Mouse (Mus musculus) brain, adult 2 months (tissue): ENCODE data around the gene E2f4.

Experiments
- DNase-seq: peaks from one replicate; pipeline ENCODE4 v3.0.0; 2011; ENCODE audit warnings: low read depth, low spot score

Gene E2f4

DNA sequence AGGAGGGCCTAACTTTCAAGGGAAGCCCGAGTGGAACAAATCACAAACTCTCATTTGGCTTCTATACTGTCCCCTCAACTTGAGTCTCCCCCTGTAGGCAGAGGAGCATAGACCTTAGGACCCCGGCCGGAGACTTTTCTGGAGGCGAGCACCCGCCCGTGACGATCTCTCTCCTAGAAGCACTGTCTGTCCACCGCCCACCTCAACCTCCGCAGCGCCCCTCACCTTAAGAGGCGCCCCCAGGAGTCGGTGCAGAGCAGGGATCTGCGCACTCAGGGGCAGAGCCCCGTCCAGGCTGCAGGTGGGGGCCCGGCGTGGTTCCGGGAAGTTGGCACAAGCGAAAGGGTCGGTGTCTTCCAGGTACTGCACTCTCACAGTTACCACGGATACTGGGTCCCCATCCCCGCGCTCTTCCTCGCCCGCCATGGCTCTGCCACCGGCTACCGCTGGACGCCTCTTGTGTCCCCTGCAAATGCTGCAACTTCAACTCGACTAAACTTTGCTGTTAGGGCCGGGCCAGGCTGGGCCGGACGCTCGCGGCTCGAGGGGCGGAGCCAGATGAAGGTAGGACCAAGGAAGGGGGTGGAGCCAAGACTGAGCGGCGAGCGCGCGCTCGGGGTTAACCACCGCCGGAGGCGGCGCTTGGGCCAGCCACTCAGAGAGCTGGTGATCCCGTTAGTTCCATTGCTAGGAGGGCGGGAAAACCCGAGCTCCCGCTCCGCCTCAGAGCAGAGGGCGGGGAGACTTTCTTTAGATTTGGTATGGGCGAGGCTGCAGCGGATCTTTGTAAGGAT lies 50.2 kb downstream of the E2f4 start, which contains the start of gene Fhod1:
Gene Fhod1, minus strand, starts transcription at position 526 of the 794 bp plus-strand sequence.
- peak; percentile 96 for DNase-seq

DNA sequence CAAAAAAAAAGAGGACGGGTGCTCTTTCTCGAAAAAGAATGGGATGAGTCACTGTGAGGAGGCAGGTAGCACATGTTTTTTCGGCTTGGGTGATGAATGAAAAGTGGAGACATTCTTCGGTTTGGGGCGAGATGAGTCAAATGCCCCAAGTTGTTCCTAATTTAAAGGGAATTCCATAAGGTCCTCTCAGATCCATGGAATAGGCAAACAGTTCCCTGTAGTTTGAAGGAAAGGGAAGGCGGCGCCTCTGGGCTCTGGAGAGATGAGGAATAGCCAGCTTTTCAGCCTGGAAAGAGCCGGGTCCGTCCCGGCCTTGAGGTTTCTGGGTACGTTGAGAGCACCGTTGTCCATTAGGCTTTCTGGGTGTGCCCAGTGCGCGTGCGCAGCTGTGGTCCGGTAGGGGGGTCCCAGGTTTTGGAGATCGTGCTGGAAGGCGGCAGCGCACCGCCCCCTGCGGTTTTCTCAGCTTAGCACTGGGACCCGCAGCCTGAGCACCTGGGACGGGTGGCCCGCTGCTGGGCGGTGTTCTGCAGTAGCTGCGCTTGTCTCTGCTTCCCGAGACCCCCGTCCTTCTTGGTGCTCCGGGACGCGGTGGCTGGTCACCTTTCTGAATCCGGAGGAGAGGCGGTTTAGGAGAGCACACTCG lies 51.1 kb downstream of the E2f4 start, which contains the start of gene Slc9a5:
Gene Slc9a5, plus strand, starts transcription at position 394 of the 646 bp plus-strand sequence.
- peak; percentile 73 for DNase-seq

DNA sequence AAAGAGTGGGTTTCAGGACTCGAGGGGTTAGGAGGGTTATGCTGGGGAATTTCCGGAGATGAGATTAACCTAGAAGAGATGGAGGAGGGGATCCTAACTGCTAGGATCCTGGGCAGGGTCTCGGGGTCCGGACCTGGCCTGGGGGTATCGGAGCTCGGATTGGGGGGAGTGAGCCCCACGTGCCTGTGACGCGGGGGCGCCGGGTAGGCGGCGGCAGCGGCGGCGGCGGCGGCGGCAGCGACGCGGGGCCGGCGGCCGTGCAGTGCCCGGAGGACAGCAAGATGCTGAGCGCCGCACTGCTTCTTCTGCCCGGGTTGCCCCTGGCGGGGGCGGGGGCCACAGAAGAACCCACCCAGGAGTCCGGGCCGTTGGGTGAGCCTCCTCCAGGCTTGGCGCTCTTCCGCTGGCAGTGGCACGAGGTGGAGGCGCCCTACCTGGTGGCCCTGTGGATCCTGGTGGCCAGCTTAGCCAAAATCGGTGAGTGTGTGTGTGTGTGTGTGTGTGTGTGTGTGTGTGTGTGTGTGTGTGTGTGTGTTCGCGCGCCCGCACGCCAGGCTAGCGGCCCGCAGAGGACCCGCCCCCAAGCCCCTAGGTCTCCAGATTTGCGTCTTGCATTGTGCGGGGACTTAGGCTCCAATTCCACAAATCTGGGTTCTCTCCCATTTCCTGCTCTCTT lies 51.8 kb downstream of the E2f4 start:
- DNase-seq: peak; percentile 50

DNA sequence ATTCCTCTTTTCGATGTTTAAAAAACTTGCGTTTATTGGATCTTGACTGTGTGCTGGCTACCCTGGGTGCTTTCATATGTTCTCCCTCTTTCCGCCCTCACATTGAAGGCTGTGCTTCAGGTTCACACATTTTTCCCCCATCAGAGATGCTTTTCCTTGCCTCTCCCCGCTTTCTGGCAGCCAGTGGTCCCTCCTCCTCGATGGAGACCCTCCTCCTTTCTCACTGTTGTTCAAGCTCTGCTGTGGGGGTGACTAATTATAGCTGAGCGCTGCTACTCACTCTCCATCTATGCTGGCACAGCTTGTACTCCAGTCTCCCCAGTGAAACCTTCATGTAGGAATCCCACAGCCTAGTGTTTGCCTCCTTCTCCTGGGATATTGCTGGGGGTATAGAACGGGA lies 52.7 kb downstream of the E2f4 start:
- DNase-seq: peak; percentile 74

DNA sequence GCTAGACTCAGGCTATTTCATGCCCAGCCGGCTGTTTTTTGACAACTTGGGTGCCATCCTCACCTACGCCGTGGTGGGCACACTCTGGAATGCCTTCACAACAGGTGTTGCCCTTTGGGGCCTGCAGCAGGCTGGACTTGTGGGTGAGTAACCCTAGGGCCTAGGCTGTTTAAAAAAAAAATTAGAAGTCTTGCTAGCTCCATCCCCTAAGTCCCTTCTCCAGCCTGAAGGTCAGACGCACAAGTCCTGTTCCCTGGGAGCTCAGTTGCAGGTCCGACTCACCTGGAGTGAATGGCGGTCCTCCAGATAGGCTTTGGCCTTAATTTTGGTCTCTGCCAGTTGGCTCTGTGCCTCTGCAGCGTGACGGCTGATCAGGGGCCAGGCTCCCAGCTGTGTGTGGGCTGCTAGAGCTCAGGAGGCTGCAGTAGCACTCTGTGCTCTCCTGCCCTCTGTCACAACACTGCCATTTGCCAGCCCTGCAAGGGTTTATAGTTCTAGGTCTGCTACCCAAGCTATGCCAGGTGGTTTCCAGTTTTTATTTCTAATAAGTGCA lies 56.2 kb downstream of the E2f4 start:
- peak; percentile 78 for DNase-seq

DNA sequence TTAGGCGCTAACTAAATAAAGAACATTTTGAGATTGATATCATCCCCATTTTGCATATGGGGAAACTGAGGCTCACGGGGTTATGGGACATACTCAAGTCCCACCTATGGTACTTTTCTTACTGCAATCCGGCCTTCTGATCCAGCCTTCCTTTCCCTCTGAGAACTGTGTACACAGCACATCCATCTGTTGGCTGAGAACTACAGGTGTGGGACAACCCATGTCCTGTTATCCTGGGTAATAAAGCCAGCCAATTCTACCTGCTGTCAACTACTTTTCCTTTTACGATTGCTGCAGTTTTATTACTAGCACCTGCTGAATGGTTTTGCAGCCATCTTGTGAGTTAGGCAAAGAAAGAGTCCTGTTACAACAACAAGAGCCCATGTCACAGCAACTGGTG lies 57.1 kb downstream of the E2f4 start:
- no peak for DNase-seq
